Mouse (Mus musculus) lung, adult 2 months (tissue): ENCODE results near the gene Traf1.

Experiments used
- CTCF ChIP-seq: fragments of 200-500 bp; IDR thresholded peaks from 2 replicates; pipeline ENCODE4 v1.5.1; 2011; ENCODE audit warnings: mild to moderate bottlenecking, low read length, control low read depth; ENCODE audit not compliant: insufficient read depth
- POLR2A ChIP-seq: fragments of 200-500 bp; IDR thresholded peaks from 2 replicates; pipeline ENCODE4 v1.6.1; 2011; ENCODE audit warnings: low read depth, mild to moderate bottlenecking, control low read depth, low read length, borderline replicate concordance; ENCODE audit errors: extremely low read depth

DNA sequence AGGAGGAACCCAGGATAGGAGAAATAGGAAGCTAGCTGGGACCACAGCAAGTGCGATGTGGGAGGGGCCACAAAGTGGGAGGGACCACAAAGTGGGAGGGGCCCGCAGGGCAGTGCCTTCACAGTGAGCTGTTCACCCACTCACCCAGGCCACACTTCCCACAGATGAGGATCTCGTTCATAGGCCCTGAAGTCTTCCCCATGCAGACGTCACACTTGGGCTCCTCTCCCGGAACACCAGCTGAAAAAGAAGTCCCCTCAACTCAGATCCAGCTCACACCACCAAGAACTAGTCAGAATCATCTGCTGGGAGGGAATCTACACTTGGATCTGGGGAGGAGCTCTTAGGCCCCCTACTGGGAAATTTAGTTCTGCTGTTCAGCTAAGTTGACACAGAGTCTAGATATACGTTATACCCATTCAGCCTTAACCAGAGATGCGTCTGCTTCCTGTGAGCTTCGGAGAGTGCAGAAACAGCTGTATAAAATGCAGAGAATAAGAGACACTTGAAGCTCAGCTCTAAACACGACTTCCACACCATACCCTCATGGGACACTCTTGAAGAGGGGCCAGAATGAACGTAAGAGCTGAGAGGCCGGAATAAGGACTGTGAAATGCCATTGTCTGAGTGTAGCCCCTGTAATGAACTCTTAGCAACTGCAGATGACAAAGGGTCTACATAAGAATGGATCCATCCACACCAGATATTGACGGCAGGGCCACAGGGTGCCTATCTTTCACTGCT lies 54.5 kb downstream of the Traf1 start:
- TF ChIP-seq CTCF (no peak), POLR2A (no peak)
